Mouse (Mus musculus) ES-Bruce4 (cell line): ENCODE results near the gene Adipor1.

Source experiments
- EP300 ChIP-seq: IDR thresholded peaks from 2 replicates; pipeline ENCODE4 v1.6.1; 2011; ENCODE audit warnings: low read depth, low read length; ENCODE audit not compliant: insufficient read depth
- POLR2A ChIP-seq: IDR thresholded peaks from one replicate; pipeline ENCODE4 v1.8.1; 2011; ENCODE audit warnings: low read length; ENCODE audit not compliant: insufficient read depth

DNA sequence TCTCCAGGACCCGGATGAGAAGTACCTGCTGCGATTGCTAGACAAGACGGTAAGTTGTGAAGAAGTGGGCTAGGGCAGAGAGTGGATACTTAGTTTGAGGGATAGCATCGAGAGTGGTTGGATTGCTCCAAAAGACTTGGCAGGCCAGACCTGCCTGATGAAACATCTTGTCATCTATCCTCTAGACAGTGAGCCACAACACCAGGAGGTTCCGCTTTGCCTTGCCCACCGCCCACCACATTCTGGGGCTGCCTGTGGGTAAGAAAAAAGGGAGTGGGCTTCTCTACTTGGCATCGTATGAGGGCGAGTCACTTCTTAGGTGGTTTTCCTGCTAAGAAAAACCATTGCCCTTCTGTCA lies 8.8 kb upstream of the Adipor1 start:
- TF ChIP-seq EP300 (no peak), POLR2A (no peak)
